Mouse (Mus musculus) liver, adult 2 months (tissue): Measurements from ENCODE around the gene Fam124a.

Source experiments
- CTCF ChIP-seq: fragments of 200-500 bp; IDR thresholded peaks from 2 replicates; pipeline ENCODE4 v1.5.1; 2011; ENCODE audit warnings: low read depth, low read length, control low read depth
- POLR2A ChIP-seq: fragments of 200-500 bp; IDR thresholded peaks from 2 replicates; pipeline ENCODE4 v1.6.1; 2011; ENCODE audit warnings: low read length, control low read depth; ENCODE audit not compliant: insufficient read depth; ENCODE audit errors: extremely low read depth

DNA sequence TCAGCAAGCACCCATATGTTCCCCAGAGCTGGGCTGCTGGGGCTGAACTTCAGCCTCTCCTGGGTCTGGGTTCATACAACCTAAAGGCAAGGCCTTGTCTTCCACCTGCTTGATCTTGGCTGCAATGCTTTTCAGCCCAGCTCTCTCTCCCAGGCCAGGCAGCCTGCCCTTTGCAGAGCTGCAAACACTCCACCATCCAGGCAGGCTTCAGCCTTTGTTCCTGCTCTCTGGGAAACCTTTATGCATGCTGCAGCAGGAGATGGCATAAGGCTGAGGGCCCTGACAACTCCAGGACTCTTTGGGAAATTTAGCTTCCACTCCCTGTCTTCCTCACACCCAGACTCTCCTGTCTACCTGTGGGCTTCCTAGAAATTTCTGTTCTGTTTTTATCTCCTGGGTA, 29.1 kb downstream of the Fam124a start:
- TF ChIP-seq CTCF (no peak), POLR2A (no peak)
